Mouse (Mus musculus): ENCODE results near the gene Layn. TPM values are rescaled to one million over a fixed set of nuclear protein-coding genes. Genes with fewer than 3 reads are reported as not detected.

Gene Layn
- polyA plus RNA-seq, 1 experiment from 2014 or later, result 5.2 TPM

MicroRNAs within 50 kb of the gene (microRNA counts, 519-probe panel; counts per million panel counts)
- microRNA mmu-miR-34b-3p, result not detected
- microRNA mmu-miR-34b-5p, result not detected
- microRNA mmu-miR-34c, result not detected

Small RNAs within 50 kb of the gene (microRNA-seq; reads per million reads assigned to microRNA genes)
- 49.8 reads per million, percentile 43 among the genes with 10 or more reads in this experiment for gene Mir34b
- gene Mir34c, result 1,091 reads per million, percentile 80 among the genes with 10 or more reads in this experiment

Other genes with a start within 250 kb of the Layn start
- gene Ppp2r1b, start 231.8 kb downstream of the Layn start, polyA plus RNA-seq (2016; fragmentation: Nextera tagmentation; extraction: Ambion mirVana), result 95.8 and 99.3 TPM in 2 replicates
- 13.9 and 14.2 TPM in 2 replicates for gene Sik2, start 68.0 kb downstream of the Layn start, polyA plus RNA-seq (2016; fragmentation: Nextera tagmentation; extraction: Ambion mirVana)
- not detected in 2 replicates for gene Btg4, start 16.2 kb downstream of the Layn start, polyA plus RNA-seq (2016; fragmentation: Nextera tagmentation; extraction: Ambion mirVana)
- gene 4833427G06Rik, start 25.0 kb upstream of the Layn start, polyA plus RNA-seq (2016; fragmentation: Nextera tagmentation; extraction: Ambion mirVana), result not detected in 2 replicates
- not detected in 2 replicates for gene Gm32742, start 88.4 kb upstream of the Layn start, polyA plus RNA-seq (2016; fragmentation: Nextera tagmentation; extraction: Ambion mirVana)
- gene Pou2af1, start 136.6 kb upstream of the Layn start, polyA plus RNA-seq (2016; fragmentation: Nextera tagmentation; extraction: Ambion mirVana), result 0.08 TPM in 1 of 2 replicates, not detected in the other
- gene Colca2, start 201.5 kb upstream of the Layn start, polyA plus RNA-seq (2016; fragmentation: Nextera tagmentation; extraction: Ambion mirVana), result 3.7 and 4.1 TPM in 2 replicates

All from heart, embryonic 10.5 days (tissue).